Mouse (Mus musculus) embryonic fibroblast, embryonic 13.5 days (primary cell): ENCODE results near the gene Scly.

ENCODE experiments used
- CTCF ChIP-seq: IDR thresholded peaks from 2 replicates; pipeline ENCODE4 v1.5.1; 2011; ENCODE audit warnings: mild to moderate bottlenecking, control low read depth, low read length, moderate library complexity, borderline replicate concordance; ENCODE audit not compliant: insufficient read depth
- POLR2A ChIP-seq: IDR thresholded peaks from 2 replicates; pipeline ENCODE4 v1.6.1; 2011; ENCODE audit warnings: low read depth, mild to moderate bottlenecking, control low read depth, low read length, moderate library complexity

DNA sequence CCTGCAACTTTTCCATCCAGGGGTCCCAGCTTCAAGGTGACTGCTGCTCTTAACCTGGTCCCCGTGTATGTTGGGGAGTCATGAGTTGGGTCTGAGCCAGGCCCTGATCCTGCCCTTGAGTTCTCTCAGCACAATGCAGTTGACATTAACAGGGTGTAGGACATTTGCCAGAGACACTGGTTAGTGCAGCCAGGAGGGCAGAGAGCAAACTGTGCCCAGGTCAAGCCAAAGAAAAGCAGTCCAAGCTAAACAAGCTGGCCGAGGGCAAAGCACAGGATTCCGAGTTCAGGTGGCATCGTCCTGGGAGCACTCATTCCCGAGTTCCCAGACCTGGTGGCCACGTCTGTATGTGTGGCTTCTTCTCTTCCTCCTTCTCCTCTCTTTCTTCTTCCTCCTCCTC, 19.5 kb downstream of the Scly start:
- no peak for TF ChIP-seq POLR2A
- no peak for TF ChIP-seq CTCF
